Mouse (Mus musculus): ENCODE measurements around the gene Olfr495.

Gene Olfr495

DNA sequence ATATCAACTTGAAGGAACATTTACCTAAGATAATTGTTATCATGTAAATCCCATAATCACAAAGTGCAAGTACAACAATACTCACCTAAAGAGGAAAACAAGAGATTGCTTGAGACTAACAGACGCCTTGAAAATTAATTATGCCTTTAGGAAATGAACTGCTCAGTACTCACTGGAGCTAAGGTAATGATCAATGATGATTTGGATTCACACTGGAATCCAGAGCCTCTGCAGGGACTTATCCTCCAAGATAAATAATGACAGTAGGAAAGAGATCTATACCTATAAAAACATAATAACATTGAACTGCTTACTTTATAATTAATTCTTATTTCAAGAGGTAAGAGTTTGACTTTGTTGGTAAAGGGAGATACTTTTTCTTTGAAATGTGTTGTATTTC, at the start of gene Olfr495:
Olfr495 (plus strand) TSS at position 301 of the 400 bp plus-strand sequence.
- DNase-seq, result no peak

DNA sequence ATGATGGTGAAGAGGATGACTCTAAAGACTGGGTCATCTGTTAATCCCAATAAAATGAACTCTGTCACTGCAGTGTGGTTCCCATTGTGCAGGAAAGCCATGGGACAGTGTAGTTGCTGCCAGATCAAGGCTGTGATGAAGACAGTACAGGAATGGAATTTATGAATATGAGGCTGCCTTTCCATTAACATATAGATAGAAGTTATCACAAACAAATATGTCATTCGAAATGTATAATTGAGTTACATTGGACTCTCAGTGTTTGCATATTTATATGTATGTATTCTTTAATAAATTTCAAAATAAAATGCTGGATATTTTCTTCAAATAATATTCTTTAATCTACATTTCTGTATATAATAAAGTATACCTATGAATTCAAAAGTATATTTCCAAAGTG, 46.1 kb upstream of the Olfr495 start, which contains the start of gene Olfr493:
Olfr493 (minus strand) TSS at position 101 of the 400 bp plus-strand sequence.
- no peak for DNase-seq

GRCm38 (mm10) chr7:108365035-108365434, 27.9 kb upstream of the Olfr495 start, which contains the start of gene Olfr494:
Gene Olfr494 (plus strand): TSS chr7:108365335.
- no peak for DNase-seq

- DNase-seq, result no peak
Observed at GRCm38 (mm10) chr7:108420121-108420520, 27.2 kb downstream of the Olfr495 start, which contains the start of gene Olfr497. Gene Olfr497 (plus strand): TSS chr7:108420421.
